Mouse (Mus musculus): ENCODE results near the gene Akap13.

- TF ChIP-seq HCFC1 (IDR thresholded peaks at IDR 0.05; ENCODE audit: borderline replicate concordance, insufficient read depth, low read length) (no peak), ZC3H11A (IDR thresholded peaks at IDR 0.05; ENCODE audit: borderline replicate concordance, low read depth, low read length) (no peak), ZNF384 (IDR thresholded peaks at IDR 0.05; ENCODE audit: low read depth, low read length) (no peak), MAFK (IDR thresholded peaks at IDR 0.05; ENCODE audit: insufficient read depth, low read depth, low read length) (no peak), CHD2 (IDR thresholded peaks at IDR 0.05; ENCODE audit: low read depth, low read length) (no peak)
Observed at GRCm38 (mm10) chr7:75781298-75781947, 326.1 kb downstream of the Akap13 start.
